Mouse (Mus musculus) ES-E14 (cell line): ENCODE data around the gene Lmx1b.

ENCODE experiments used
- ZC3H11A ChIP-seq: IDR thresholded peaks from 2 replicates; pipeline ENCODE4 v1.6.1; 2012; ENCODE audit warnings: low read depth, mild to moderate bottlenecking, inconsistent platforms, low read length, borderline replicate concordance
- ZNF384 ChIP-seq: IDR thresholded peaks from 2 replicates; pipeline ENCODE4 v1.6.1; 2012; ENCODE audit warnings: low read depth, low read length, inconsistent platforms

DNA sequence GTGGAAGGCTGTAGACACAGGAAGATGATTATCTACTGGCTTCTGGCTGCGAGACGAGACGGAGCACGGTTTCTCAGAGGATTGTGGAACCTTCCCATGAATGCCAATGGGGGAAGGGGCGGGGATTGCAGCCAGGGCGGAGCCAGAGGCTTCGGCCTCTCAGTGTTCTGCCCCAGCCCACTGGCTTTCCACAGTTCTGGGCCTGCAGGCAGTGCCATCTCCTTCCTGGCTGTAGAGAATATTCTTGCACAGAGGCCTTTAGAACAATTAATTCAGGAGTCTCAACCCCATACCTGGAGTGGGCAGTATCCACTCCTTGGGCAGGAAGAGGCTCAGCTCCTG lies 18.9 kb upstream of the Lmx1b start:
- no peak for TF ChIP-seq ZNF384
- no peak for TF ChIP-seq ZC3H11A
